Mouse (Mus musculus) R1 (cell line): ENCODE data around the gene Kalrn.

ENCODE experiments used
- DNase-seq: peaks from one replicate; pipeline ENCODE4 v3.0.0-alpha.2; 2018; ENCODE audit warnings: low read depth, low spot score

Kalrn gene

DNA sequence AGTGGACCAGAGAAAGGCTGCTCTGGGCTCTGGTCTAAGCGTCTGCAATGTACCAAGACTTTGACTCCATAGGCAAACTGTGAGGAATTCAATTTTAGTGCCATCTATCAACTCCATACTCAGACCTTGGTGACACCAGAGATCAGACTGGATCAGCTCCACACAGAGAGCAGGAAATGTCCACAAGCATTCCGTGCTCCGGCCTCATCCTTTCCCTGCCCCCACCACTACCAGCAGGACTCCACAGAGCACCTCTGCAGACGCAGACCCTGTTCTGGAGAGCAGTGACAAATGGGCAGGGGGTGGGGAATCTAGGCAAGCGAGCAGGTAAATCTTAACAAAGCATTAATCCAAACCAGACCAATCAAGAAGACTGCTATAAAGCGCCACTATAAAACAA lies 15.4 kb downstream of the Kalrn start:
- DNase-seq: no peak

DNA sequence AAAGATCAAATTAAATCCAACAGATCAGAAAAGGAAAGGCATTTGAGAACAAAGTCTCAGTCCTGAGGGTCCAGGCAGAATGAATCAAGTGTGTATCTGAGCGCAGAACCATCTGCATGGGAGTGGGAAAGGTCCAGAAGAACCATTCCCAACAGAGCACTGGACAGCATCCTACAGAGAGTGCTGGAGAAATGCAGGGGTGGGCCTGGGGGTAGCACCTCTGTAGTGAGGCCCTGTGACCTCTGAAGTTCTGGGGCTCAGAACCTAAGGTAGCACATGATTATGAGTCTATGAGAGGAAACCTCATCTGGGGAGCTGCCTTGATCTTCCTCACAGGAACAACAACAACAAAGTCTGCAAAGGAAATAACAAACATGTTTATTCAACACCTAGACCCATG lies 20.6 kb downstream of the Kalrn start:
- DNase-seq: no peak

DNA sequence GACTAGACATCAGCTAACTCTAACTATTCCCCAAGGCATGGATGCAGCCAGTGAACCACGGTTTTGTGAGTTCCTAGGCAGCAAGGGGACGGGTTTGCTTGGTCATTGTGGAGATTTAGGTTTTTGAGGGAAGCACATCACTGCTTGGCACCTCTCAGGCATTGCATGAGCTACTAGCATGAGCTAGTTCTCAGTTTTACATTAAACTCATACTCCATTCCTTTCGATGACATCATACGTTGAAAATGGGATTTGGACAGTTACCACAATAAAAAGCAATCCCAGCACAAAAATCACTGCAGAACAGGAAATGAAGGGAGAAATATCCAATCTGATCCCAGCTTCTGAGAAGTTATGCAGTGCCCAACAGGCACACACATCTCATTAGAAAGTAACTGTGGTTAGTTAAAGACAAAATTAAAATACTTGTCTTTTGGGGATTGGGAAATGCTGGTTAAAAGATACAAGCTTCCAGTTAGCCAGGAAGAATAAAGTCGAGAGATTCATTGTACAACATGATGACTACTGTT lies 23.8 kb downstream of the Kalrn start:
- no peak for DNase-seq

DNA sequence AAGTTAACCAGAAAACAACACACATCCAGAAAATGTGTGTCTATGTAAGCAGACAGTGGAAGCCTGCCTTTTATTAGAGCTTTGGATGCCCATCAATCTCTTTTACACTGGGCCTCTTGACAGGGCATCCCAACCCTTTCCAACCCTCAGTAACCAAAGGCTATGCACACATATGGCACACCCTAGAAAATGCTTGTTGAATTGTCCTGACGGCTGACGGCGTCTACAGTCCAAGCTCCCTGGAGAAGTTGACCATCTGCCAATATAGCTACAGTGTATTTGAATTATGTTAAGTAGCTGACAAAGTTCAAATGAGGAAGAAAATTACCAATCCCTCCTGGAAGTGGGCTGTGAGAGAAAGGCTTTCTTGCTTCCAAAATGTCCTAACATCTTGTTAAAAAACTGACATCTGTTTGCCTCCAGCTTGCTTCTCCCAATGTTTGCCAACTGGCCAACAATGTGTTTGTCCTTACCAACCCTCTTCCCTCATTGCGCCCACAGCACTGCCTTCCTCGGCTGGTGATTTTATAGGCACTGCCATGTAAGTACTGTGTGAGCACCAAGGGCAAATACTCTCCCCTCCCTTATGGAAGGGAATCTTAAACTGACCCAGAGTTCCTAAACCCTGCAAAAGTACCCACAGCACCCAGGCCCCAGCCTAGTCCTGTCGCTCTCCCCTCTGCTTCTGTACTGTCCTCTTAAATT lies 26.4 kb downstream of the Kalrn start:
- DNase-seq: no peak

DNA sequence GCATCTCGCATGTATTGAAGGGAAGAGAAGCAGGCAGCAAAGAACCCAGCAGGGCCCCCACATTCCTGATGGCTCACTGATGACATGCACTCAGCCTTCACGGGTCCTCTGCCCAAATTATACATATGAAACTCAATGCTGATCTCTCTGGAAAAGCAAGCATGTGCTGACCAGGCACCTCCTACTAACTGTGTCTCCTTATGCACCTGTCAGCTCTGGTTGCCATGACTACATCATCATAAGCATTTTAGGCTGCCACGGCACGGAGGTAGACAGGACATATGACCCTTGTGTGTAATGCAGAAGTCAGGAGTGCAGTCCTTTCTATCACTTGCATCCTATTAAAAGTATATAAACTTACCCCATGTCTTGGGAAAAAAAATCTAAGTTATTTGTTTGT lies 29.6 kb downstream of the Kalrn start:
- no peak for DNase-seq

DNA sequence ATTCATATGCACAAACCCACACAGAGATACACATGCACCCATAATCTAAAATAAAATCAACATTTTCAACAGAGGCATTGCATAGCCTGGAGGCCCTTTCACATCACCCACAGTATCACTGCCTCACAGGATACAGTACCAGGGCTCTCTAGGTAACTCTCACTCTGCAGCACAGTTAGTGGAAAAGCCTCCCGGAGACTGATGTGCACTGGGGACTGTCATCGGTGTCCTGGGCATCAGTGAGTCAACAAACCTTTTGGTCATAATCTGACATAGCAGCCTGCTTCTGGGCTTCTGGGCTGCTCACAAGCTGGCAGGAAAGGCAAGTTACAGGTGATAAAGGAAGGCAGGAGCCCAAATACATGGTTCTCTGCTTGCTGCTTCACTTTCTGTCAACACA lies 31.0 kb downstream of the Kalrn start:
- DNase-seq: no peak

DNA sequence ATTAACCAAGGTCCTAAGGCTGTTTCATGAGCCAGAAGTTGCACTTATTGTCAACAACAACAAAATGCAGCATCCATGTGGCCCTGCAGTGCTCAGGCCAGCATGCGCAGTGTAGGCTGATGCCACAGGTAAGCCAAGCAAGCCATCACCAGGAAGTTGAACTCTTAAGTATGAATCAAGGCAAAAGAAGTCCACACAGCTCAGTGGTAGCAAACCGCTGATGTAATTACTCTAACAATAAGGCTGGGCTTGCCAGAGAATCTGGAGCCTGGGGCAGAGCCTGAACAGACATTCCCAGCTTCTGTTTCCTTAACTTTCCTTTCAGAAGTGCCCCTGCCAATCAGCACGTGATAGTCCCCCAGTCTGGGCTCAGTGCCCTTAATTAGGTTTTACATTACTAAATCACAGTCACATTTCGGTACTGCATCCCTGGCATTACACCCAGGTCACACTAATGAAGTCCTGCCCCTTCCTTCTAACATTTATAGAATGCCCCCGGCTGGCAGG lies 34.6 kb downstream of the Kalrn start:
- DNase-seq: no peak

DNA sequence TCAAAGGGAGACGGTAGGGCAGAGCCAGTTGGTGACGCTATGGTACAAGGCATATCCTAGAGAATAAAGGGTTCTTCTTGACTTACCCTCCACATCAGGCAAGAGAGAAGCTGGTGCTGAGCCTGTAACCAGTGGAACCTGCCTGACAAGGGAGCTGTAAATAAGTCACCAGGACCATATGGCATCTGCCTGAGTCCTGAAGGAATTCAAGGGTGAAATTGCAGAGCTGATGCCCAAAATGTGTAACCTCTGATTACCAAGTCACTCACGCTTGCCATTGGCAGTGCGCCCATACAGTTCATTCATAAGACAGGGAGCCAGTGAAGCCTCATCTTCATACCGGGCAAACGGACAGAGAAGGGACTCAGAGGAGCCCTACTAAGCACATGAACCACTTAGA lies 37.0 kb downstream of the Kalrn start:
- no peak for DNase-seq

DNA sequence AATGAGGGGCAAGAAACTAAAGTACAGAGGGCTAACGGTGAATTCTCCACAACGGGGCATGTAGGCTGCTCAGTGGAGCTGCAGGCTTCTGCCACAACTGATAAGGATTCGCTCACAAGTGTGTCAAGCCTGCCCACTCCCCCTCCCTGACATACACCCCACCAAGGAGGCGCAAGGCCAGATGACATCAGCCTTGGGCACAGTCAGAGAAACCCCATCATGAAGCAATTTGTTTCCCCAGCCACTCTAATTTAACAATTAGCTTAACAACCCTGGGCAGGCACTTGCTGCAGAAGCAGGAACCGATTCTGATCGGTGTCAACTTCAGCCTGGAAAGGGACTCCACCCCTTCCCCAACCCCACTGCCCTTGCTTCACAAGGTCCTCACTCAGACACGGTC lies 38.2 kb downstream of the Kalrn start:
- DNase-seq: no peak

DNA sequence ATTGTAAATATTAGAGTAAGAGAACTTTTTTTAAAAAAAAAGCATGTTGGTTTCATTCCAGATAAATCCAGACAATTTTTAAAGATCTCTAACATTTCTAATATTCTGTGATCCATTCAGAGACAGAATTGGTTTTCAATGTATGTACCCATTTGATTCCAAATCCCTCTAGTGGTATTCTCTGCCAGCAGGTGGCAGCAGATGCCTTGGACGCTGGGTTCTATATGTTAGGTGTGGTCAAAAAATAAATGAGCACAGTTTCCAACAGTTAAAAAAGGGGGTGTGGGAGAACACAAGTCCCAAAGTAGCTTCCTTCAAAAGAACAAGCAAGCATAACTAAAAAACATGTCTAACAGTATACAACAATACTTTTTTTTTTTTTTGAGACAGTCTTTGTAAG lies 41.8 kb downstream of the Kalrn start:
- DNase-seq: peak; percentile 39

DNA sequence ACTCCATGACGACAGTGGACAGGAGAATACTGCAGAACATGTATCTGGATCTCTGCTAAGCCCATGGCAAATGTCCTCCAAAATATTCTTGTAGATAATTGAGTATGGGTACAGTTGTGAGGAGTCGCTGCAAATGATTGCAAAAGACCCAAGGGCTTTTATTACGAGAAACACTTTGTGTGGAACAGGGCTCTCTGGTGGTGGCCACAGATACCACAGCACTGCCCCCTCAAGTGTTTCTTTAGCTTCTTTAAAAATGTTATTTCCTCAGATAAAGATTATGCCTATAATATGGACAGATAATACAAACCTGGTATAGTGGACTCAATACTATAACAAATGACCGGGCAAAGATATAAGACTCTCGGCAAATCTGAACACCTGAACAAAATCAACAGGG lies 43.3 kb downstream of the Kalrn start:
- DNase-seq: no peak

DNA sequence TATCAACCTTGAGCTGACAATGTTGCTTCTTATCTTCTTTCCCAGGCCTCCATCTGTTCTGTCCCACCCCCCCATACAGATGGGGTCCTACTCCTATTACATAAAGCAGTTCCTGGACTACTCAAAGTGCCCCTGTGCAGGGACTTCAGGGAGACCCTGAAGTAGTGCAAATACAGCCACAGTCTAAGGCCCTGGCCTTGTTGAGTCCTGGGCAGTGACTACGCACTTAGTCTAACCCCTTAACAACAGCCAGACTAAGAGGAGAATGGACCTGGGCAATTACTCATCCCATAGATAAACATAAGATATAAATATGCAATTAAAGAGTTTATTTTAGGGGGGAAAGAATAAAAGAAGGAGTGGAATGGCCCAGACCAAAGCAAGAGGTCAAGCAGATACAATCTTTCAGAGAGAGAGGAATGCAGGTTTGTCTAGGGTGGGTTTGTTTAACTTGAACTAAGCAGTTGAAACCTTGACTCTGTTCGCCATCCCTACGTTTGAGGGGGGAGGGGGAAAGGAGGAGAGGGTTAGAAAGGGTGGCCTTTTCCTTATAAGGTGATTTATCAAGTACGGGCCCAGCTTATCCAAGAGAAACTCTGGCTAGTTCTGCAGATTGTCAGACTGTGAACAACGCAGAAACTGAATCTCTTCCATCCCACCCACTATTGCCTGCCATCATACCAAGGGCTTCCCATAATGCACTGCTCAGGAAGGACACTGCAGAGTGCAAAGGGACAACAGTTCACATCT lies 44.9 kb downstream of the Kalrn start:
- DNase-seq: no peak

DNA sequence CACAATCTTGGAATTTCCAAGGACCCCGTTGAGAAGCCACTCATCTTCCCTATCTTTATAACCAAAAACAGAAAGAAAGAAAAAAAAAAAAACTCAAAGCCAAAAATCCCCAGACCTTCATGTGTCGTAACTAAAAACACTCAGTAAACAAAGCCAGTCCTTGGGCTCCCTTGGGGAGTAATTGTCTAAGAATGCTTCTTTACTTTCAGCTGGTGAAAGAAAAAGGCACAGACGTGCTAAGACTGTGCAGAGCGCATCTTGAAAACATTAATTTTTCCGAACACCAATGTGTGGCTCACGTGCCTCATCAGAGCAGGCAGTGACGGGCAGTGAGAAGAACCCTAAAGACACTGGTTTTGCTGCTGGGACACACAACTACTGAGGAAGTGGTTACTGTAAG lies 47.0 kb downstream of the Kalrn start:
- DNase-seq: no peak

DNA sequence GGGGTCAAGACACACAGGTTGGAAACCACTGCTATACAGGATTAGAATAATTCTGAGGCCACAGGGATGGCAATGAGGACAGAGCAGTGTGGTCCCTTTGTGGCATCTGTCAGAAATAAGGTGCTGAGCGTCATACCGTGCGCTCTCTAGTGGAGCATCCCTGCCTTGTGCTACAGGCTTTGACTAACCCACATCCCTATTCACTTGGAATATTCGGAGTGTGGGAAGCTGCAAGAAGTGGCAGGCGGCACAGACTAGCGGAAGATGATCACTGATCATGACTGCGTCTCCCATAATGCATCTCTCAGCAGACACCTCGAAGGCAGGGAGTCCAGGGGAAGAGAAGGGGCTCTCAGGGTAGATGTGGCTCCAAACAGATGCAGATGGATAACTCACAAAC lies 47.5 kb downstream of the Kalrn start:
- no peak for DNase-seq

DNA sequence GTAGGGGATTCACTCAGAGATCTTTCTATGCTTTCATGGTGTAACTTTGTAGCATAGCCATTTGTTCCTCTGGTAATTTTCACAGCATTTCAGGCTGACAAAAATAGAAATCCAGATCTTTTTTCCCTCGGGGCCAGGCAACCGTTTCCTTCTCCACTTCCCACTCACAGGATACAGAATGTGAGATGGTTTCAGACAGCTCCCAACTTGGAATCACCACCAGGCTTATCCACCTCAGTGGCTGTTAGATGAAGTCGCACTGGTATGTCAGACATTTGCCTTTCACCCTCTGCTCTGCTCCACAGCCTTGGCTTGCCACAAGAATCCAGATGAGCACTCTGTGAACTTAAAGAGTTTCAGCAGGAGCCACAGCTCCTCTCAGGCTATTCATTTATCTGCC lies 48.1 kb downstream of the Kalrn start:
- DNase-seq: no peak

DNA sequence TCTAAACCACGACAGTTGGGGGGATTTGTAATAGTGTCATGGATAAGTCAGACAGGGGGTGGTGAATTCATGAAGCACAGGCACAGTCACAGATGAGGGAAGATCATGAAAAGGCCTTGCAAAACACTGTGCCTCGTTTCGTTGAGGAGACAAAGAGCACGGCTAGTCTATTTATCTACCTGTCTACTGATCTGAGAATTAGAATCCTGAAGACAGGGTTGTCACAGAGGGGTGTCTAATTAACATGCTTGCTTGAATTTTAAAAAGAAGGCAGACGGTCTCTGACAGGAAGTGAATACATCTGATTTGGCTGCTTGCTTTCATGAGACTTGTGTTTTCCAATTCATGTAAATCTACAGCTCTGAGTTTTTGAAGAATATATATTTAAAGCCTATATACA lies 52.3 kb downstream of the Kalrn start:
- no peak for DNase-seq

DNA sequence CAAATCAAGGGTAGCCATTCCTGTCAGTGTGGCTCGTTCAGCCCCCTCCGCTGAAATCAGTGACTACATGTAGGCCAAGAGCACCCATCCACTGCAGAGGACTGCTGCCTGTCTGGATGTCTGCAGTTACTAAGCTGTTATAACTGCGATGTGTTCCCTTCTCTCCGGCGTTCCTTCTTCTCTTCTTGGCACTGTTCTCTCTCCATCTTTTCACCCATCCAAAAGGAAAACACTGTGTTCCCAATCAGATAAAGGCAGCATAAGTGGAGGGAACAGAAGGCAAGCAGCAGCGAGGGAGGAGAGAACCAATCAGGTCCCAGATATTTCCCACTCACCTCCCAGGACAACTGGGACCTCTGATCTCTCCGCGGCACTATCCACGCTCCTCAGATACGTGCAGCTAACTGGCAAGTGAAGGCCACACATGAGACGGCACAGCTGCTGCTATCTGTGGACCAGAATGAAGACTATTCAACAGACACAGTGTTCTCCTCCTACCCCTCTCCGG lies 56.4 kb downstream of the Kalrn start:
- DNase-seq: no peak

DNA sequence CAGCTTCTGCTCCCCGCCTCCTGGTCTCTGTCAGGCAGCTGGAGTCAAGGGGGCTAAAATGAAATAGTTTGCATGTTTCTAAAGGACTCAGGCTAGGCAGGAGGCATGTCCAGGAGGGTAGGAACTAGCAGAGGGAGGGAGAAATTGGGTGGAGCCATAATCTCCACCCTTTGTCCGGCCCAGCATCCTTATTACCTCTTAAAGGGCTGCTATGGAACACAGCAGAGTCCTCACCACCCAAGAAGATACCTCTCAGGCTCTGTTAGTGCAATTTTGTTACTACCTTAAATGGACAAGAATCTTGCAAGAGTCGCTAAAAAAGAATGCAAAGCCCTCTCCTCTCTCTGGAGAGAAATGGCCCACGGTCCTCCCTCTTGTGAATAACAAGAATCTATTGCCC lies 57.8 kb downstream of the Kalrn start:
- DNase-seq: no peak

DNA sequence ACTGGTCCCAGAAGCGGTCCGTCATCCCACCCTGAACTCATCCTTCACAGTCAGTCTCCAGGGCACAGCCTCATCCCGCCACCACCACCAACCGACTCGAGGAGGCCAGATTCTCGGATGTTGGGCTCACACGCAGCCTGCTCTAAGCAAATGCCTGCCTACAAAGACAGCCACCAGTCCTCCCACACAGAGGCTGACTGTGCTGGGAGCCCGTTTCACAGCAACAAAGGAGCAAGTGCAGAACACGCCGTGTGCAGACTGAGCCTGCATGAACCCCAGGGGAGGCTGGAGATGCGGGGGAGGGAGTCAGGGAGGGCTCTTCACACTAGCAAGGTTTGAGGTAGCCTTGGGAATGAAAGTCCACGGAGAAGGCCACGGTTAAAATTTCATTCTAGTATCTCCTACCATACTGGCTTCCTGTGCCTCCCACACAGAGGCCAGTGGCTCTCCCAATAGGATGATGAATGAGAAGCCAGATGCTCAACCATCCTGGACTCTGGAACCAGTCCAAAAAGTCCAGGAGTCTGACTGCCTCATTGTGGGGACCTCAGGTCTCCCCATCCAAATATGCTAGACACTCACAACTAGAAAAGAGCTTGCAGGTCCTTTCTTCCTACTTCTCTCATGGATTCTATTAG lies 59.3 kb downstream of the Kalrn start:
- DNase-seq: no peak

DNA sequence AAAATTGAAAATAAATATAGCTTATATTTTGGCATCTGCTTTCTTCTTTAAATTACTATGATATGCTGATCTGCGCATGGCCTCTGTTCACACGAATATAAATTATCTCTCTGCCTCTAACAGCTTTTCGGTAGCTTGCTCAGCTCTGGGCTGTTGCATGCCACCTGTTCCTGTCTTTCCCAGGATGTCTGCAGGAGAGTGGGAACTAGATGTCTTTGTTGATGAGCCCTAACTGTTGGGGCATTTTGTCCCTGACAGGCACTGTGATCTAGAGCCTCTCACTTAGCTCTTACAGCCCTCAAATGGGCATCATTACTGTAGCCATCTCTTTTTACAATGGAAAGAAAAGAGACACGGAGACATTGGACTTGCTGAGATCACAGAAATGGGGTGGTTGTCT lies 61.0 kb downstream of the Kalrn start:
- DNase-seq: no peak

DNA sequence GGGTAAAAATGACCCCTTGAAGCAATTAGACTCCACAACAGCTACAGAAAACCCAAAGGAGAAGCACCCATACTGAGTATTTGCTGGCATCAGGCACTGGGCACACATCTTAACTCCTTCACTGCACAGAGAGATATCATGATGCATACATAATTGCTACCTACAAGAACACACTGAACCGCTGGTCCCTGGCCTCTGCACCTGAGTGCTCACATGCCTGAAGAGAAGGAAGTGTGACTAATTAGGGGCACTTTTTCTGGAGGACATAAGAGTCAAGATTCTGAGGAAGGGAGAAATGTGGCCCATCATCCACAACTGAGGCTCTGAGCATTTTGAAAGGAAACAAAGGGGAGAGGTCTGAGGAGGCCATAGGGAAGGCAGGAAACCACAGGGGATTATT lies 65.2 kb downstream of the Kalrn start:
- DNase-seq: no peak

DNA sequence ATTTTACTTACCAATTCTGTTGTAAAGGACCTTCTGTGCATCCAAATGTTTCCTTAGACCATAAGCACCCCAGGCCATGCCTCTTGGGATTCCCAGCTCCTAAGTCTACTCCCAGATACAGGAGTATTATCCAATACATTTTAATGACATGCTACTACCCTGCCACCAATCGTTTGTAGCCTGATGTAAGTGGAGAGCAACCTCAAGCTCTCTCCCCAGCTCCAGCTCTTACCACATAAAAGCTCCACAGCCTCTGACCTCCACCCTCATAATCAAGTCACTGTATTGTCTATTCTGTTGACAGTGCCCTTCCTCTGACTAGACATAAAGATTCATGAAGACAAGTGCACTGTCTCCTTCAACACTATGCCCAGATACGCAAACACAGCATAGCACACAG lies 67.3 kb downstream of the Kalrn start:
- no peak for DNase-seq
